Mouse (Mus musculus) stomach, postnatal 0 days (tissue): ENCODE measurements around the gene Fignl1.

Source experiments
- CTCF ChIP-seq: IDR thresholded peaks from 2 replicates; pipeline ENCODE4 v1.5.1; 2016; ENCODE audit warnings: antibody characterized with exemption, low read depth, mild to moderate bottlenecking, moderate library complexity
- EP300 ChIP-seq: optimal IDR thresholded peaks from 2 replicates; pipeline ENCODE3; 2016; ENCODE audit warnings: antibody characterized with exemption

DNA sequence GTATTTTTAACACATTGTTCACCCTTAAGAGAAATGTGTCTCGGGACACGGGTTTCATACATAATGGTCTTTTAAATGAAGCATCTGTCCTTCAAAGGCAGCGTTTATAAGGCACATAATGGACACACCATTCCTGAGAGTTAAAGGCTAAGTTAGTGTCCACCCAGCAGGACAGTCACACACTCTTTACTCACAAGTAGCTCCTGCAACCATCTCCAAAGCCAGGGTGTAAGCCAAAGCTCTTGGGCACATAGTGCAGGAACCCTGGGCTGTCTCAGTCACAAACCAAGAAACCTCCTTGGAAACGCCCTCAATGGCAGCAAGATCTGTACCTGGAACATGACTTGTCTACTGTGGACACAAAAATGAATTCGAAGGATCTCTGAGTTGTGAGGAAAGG lies 55.9 kb downstream of the Fignl1 start:
- no peak for TF ChIP-seq EP300
- TF ChIP-seq CTCF, result no peak
